Mouse (Mus musculus) MEL (cell line): ENCODE data around the gene Pigl.

ENCODE experiments used
- ELF1 ChIP-seq: IDR thresholded peaks from 2 replicates; pipeline ENCODE4 v1.6.1; 2014; ENCODE audit warnings: low read depth, mild to moderate bottlenecking, inconsistent platforms, low read length, improper control_type of control experiment, moderate library complexity
- HCFC1 ChIP-seq: IDR thresholded peaks from 2 replicates; pipeline ENCODE4 v1.6.1; 2012; ENCODE audit warnings: low read depth, mild to moderate bottlenecking, inconsistent platforms, low read length, improper control_type of control experiment, moderate library complexity
- POLR2A ChIP-seq, 2 experiments: IDR thresholded peaks; 2 replicates each; pipeline ENCODE4 v1.6.1; 2011 to 2012; ENCODE audit warnings: low read length in 2 of 2, mild to moderate bottlenecking in 2 of 2, control low read depth in 1 of 2, improper control_type of control experiment in 1 of 2, low read depth in 1 of 2, moderate library complexity in 1 of 2; ENCODE audit not compliant: control insufficient read depth in 1 of 2, insufficient read depth in 1 of 2, poor library complexity in 1 of 2

DNA sequence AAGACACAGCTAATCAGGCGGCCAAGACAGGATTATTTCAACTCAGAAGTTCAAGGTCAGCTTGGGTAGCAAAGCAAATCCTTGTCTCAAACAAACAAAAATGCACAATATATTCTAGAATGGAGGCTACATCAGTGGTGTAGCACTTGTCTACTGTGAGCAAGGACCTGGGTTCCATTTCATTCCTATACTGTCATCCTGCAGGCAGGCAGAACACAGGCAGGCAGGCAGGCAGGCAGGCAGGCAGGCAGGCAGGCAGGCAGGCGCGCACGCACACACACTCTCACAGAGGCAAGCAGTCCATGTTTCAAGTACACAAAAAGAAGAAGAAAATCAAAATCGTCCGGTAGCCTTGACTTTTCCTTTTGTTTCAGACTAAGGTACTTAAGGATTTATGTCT lies 9.3 kb upstream of the Pigl start:
- TF ChIP-seq POLR2A (IDR thresholded peaks at IDR 0.05; ENCODE audit: control insufficient read depth in 1 of 2, insufficient read depth in 1 of 2, low read depth in 1 of 2, low read length in 2 of 2, poor library complexity in 1 of 2) (no peak), HCFC1 (no peak), ELF1 (no peak)
